Mouse (Mus musculus) small intestine, adult 2 months (tissue): ENCODE results near the gene Bpi.

Experiments used
- CTCF ChIP-seq: fragments of 200-500 bp; IDR thresholded peaks from 2 replicates; pipeline ENCODE4 v1.5.1; 2012; ENCODE audit warnings: low read depth, mild to moderate bottlenecking, control low read depth, inconsistent platforms, low read length, moderate library complexity, mixed read lengths; ENCODE audit not compliant: insufficient replicate concordance, insufficient read length; ENCODE audit errors: extremely low read depth
- POLR2A ChIP-seq: fragments of 200-500 bp; IDR thresholded peaks from 2 replicates; pipeline ENCODE4 v1.6.1; 2012; ENCODE audit warnings: low read depth, mild to moderate bottlenecking, control low read depth, inconsistent platforms, low read length, moderate library complexity

DNA sequence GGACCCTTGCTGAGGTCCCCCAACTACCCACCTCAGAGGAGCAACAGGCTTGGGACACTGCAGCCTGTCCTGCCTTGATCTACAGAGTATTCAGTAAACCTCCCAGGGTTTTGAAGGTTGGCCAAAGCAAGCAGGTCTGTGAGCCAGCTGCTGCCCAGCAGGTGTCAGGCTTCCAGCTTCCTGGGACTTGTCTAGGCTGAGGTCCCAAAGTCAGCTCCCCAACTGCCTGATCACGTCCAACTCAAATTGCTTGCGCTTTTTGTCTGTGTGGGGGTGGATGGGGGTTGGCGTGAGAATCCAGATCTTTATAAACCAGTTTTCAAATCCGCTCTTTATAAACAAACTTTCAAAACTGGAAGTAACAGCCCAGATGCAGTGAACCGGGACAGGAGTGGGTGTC lies 32.6 kb upstream of the Bpi start:
- TF ChIP-seq CTCF (peak; percentile 34; the same call in 1 of the 2 replicates), POLR2A (no peak)
